Mouse (Mus musculus) left cerebral cortex, adult 11 months (tissue): ENCODE data around the gene Olfr648.
A peak's percentile ranks its signal among the peaks of the same experiment; 100 is the strongest.

Experiments
- DNase-seq: peaks from one replicate; pipeline ENCODE4 v3.0.0; 2022; ENCODE audit warnings: low spot score

Olfr648 gene

DNA sequence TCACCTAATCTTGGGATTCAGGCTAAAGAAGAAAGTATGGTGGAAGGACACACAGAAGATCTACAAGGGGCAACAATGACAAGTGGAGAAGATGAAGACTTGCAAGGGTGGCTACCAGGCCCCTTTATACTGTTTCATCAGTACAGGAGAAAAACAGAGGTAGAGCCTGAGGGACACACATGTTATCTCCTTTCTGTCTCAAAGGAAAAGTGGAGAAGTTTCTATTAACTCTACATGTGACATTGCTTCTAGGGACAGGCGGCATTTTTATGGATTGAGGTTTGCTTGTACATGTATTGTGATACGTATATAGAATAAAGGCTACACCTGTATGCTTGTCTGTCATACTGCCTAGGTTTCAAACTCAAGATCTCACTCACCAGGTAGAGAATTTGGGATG is at the start of gene Olfr648:
Olfr648 (minus strand) TSS at position 101 of the 400 bp plus-strand sequence.
- no peak for DNase-seq

DNA sequence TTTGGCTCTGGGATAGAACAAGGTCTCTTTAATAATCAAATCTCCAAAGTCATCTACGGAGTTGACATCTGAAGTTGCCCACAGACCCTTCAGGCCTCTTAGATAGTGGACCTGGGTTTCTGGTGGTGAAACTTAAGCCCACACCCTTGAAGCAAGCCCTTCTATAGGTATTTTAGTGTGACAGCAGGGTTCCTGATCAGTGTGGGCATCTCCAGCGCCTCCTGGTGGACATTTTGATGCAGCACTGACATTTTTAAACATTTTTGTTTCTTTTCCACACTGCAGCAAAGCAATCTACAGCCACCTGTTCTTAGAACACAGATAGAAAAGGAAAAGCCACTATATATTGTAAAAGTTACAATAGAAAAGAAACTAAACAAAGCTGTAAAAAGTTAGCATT is 48.0 kb upstream of the Olfr648 start:
- DNase-seq, result no peak

DNA sequence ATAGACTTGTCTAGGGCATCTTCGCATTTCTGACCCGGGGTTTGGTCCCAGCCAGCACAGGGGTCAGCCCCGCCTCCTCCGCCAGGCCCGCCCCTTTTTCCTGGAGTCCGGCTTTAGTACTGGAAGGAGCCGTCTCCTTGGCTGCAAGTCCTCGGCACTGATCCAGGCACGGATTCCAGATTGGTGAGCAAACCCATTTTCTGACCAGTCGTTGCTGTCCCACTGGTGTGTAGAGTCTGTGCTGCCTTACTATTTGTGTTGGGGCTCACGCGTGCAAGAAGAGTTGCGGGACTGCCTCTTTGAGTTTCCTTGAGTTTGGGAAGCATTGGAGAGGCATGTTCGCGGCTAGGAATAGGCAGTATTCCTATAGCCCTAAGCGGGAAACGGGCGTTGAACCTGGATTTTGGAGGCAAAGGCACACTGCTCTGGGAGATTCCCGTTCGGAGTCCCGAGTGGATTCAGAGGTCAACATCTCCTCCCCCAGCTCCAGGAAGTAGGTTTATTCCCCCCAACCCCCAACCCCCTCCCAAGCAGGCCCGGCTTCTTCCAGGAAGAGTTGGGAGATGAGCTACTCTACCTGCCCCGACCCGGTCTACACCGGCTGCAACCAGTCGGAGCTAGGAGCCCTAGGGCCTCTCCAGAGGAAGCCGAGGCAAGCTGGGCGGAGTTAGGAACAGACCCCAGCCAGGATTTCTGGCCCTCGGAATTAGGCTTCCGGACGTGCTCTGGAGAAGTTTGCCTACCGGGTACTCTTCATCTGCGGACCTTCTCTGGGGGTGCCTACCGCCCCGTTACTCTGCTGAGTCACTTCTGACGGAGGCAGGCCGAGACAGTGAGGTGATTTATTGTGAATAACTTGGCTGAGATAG is 35.7 kb upstream of the Olfr648 start, which contains the start of gene Trim6:
Trim6 (plus strand) TSS at position 93 of the 869 bp plus-strand sequence.
- DNase-seq, result no peak

GRCm38 (mm10) chr7:104217881-104218280 is 34.7 kb upstream of the Olfr648 start:
- no peak for DNase-seq

GRCm38 (mm10) chr7:104216011-104216535 is 32.9 kb upstream of the Olfr648 start:
- DNase-seq, result no peak

DNA sequence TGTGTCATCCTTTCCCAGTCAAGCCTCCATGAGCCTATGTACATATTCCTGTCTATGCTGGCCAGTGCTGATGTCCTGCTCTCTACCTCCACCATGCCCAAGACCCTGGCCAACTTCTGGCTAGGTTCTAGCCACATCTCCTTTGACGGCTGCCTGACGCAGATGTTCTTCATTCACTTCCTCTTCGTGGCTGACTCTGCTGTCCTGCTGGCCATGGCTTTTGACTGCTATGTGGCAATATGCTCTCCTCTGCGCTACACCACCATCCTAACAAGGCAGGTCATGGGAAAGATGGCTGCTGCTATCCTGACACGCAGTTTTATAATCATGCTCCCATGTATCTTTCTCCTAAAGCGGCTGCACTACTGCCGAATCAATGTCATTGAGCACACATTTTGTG is 23.0 kb upstream of the Olfr648 start:
- DNase-seq, result no peak

DNA sequence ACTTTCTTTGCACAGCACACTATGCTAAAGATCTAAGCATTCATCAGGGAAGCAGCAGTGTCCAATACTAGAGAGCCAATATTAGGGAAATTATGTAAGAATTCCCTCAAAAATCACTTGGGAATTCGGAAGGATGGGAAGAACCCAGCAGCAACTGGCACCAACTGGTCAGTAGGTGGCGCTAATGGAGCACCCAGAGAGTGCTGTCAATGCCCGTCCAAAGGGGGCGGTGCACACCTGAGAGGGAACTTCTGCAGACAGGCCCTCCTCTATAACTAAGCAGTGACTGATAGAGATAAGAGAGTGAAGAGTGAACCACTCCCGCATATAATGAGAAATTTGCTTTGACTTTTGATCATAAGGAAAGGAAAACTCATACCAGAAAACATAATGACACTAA is 16.6 kb upstream of the Olfr648 start:
- DNase-seq, result peak; percentile 7

DNA sequence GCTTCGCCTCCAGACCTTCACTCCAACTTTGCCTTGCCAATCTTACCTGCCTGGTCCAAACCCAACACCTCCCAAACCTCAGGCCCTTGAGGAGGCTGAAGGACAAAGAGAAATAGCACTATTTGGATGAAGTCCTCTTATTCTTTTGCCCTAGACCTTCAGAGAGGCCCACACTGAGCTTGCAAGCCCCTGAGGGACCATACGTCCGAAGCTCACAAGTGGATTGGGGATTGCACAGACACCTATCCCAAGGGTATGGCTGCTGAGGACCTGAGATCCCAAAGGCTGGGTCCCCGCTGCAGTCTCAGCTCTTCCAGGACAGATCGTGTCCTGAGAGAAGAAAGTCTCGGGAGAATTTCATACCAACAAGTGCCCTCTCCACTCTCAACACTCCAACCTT is 12.7 kb upstream of the Olfr648 start, which contains the start of gene Olfr649:
Olfr649 (minus strand) TSS at position 101 of the 400 bp plus-strand sequence.
- no peak for DNase-seq

- DNase-seq, result no peak
Measured at GRCm38 (mm10) chr7:104191275-104191674, 8.1 kb upstream of the Olfr648 start.

GRCm38 (mm10) chr7:104179074-104179473 is 4.1 kb downstream of the Olfr648 start:
- DNase-seq, result no peak

DNA sequence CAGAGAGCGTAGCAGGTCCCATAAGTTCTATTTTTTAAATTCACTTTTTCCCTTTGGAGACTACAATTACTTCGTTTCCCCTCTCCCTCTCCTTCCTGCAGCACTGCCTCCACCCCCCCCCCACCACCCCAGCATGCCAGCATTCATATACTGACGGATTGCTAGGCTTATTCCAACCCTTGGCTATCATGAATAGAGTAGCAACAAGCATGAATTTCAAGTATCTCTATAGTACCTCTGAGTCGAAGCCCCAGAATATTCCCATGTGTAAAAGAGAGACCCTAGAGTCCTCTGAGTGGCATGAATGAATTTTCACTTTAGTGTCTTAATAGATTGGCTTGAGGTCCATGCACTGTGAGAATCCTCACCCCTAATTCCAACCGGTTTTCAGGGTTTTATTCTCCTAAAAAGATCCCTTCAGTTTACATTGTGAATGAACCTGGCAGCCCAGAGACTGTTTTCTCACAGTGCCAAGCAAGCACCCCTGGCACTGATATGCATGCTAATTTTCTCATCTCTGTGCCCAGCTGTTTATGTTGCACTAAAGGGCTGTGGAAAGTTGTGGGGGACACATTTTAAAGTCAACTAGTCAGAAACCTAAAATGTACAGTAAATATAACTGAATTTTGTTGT is 4.7 kb downstream of the Olfr648 start:
- DNase-seq, result no peak

- DNase-seq, result no peak
Measured at GRCm38 (mm10) chr7:104175085-104175484, 8.1 kb downstream of the Olfr648 start.

DNA sequence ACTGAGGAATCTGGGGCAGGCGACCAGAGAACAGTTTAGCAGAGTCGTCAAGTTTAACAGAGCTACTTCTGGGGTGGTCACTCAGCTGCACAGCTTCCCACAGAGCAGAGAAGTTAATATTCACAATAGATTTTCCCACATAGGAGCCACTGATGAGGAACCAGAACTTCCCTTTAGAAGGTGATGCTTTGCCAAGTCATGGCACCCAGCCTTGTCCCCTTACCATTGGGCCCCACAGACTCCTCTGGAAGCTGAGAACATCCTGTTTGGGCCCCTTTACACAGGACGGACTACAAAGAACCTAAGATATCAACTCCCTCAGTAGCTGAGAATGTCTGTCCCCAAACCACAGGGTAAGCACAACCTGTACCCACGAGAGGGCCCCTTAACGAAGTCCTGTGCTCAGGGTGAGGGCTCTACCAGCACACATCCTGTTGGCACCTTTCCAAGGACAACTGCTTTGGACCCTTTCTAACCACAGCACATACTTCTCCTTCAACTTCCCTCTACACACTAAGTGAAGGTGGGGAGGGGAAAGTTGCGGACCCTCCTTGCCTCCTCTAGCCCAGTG is 13.5 kb downstream of the Olfr648 start:
- DNase-seq, result no peak

DNA sequence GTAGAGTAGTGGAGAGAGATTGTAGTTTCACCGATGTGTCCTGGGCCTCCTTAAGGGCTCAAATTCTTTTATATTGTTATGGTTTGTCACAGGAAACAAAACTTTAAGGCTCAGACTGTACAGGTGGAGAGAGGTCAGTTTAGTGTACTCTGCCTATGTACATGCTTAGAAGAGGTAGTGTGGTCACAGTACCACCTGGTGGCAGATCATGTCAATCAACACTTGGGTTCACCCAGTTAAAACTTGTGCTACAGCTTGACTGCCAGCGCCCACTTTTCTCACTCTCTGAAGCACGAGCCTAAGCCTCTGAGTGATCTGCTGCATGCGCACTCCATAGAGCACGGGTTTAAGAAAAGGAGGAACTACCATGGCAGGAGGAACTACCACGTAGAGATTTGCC is 16.1 kb downstream of the Olfr648 start:
- DNase-seq, result no peak

DNA sequence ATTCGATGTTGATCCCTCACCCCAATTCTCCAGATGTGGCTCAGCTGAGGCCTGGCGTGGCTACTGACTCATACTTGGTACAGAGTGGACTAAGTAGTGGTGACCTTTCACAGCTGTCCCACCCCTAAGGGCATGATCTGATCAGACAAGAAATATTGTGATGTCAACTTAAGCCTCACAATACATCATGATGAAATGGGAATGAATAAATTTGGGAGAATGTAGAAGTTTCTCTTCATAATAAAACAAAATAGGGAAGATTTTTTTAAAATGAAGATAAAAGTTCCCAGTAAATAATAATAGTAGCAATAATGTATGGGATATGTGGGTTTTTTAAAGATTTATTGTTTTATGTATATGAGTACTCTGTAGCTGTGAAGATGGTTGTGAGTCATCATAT is 32.7 kb downstream of the Olfr648 start, which contains the start of gene Ubqlnl:
Ubqlnl (minus strand) TSS at position 101 of the 400 bp plus-strand sequence.
- no peak for DNase-seq

GRCm38 (mm10) chr7:104143179-104143578 is 40.0 kb downstream of the Olfr648 start, which contains the start of gene Ubqln3:
Gene Ubqln3, minus strand, starts transcription at chr7:104143279.
- no peak for DNase-seq

GRCm38 (mm10) chr7:104137305-104137704 is 45.9 kb downstream of the Olfr648 start, which contains the start of gene Olfr643:
Gene Olfr643, minus strand, starts transcription at chr7:104137405.
- DNase-seq, result no peak

DNA sequence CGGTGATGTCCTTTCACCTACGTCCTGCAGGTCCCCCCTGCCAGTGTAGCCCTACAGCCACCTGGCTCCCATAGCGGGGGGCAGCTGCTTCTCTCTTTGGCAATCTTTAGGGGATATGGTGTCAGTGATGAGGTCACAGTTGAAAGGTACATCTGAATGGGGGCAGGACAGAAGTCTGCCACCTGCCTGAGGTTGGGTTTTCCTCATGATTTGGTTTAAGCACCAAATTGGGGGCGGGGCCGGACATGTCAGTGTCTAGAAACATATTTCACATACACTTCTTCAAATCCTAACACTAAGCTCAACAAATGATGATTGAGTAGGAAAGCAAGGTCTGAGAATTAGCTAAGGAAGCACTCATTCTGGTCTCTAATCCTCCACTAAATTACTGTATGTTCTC is 53.5 kb downstream of the Olfr648 start, which contains the start of gene Ubqln5:
Ubqln5 (minus strand) TSS at position 101 of the 400 bp plus-strand sequence.
- DNase-seq, result no peak
